Mouse (Mus musculus): ENCODE measurements at regions not wholly inside any gene's neighbourhood (a gene's known extent, or its start where the extent isn't known, plus 50 kb on each side); places are given as distances from the start of the nearest gene placed in this dataset.

GRCm38 (mm10) chr5:111944972-111945285, 211.2 kb downstream of the Gm26897 start:
- DNase-seq (ENCODE audit: low read depth, low spot score), result no peak

DNA sequence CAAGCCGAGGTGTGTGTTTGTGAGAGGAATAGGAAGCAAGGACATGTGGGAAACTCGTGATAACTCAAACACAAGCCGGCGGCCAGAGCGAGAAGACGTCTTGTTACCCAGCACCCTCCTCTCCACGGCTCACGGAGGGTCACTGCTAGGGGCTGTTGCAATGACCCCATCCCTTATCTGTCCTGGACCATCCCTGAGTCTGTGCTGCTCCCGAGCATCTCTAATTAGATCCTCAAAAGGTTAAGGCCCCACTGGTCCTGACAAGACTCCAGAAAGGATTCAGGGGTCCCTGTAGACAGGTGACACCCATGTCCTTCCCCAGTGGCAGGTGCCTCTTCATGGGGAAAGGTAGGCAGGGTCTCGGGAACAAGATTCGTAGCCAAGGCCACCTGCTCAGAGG, 212.6 kb downstream of the Gm26897 start:
- DNase-seq (ENCODE audit: low read depth, low spot score), result no peak

DNA sequence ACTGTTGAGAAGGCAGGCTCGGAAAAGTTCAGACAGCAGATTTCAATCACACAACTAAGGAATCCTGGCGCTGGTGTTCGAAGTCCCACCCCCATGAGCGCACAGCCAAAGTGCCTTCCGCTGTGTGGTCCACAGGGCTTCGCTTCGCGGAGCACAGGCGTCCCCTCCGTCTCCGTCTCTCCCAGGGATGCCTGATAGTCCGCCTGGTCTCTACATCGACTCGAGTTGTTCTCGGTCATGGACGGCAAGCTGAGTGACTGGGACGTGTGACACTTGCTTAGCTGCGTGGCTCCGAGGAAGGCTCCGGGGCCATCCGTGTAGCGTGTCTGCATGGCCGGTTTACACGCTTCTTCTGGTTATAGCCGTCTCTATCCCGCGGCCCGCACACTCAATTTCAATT, 224.0 kb downstream of the Gm26897 start:
- DNase-seq (ENCODE audit: low read depth, low spot score), result no peak

GRCm38 (mm10) chr5:111958226-111958625, 224.5 kb downstream of the Gm26897 start:
- DNase-seq (ENCODE audit: low read depth, low spot score), result peak; percentile 8

DNA sequence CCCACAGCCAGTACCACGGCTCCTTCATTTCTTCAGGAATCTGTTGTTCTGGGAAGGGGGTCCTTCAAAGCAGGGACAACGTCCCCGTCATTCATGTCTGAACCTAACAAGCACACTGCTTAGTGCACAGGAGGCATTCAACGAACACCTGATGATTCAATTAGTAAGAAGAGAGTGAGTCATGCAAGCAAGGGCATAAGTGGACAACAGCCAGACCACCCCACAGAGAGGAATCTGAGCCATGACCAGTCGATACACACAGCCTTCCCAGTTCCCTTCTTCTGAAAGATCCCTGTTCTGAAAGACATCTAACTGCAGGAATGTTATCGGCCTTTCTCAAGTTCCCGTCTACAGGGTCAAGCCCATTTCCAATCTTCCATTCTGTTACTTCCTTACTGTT, 231.6 kb downstream of the Gm26897 start:
- DNase-seq (ENCODE audit: low read depth, low spot score), result no peak

- DNase-seq (ENCODE audit: low read depth, low spot score), result no peak
Observed at GRCm38 (mm10) chr5:111968121-111968520, 234.4 kb downstream of the Gm26897 start.

- DNase-seq (ENCODE audit: low read depth, low spot score), result no peak
Observed at GRCm38 (mm10) chr5:111968701-111969100, 235.0 kb downstream of the Gm26897 start.

- DNase-seq (ENCODE audit: low read depth, low spot score), result no peak
Observed at GRCm38 (mm10) chr5:111971193-111971592, 237.5 kb downstream of the Gm26897 start.

GRCm38 (mm10) chr5:111971952-111972351, 238.2 kb downstream of the Gm26897 start:
- no peak for DNase-seq (ENCODE audit: low read depth, low spot score)

GRCm38 (mm10) chr5:111975686-111976085, 242.0 kb downstream of the Gm26897 start:
- no peak for DNase-seq (ENCODE audit: low read depth, low spot score)

DNA sequence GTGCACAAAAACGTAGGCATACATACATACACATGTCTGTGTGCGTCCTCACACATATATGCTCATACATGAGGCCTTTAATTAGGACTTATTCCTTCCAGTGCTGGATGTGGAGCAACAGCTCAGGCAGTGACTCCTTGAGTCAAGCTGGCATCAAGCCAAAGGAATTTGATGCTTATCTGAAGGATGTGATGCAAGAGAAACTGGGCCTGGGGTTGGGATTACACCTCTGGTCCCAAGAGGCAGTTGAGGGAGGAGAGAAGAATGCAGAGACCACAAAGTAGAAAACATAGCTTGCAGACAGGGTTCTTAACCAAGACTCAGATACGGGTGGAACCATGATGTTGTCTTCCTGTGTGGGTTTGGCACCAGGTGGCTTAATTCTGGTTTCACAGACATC, 245.9 kb downstream of the Gm26897 start:
- no peak for DNase-seq (ENCODE audit: low read depth, low spot score)

GRCm38 (mm10) chr5:111982106-111982505, 248.4 kb downstream of the Gm26897 start:
- DNase-seq (ENCODE audit: low read depth, low spot score), result no peak

- no peak for DNase-seq (ENCODE audit: low read depth, low spot score)
Observed at GRCm38 (mm10) chr5:111985997-111986396, 252.3 kb downstream of the Gm26897 start.

DNA sequence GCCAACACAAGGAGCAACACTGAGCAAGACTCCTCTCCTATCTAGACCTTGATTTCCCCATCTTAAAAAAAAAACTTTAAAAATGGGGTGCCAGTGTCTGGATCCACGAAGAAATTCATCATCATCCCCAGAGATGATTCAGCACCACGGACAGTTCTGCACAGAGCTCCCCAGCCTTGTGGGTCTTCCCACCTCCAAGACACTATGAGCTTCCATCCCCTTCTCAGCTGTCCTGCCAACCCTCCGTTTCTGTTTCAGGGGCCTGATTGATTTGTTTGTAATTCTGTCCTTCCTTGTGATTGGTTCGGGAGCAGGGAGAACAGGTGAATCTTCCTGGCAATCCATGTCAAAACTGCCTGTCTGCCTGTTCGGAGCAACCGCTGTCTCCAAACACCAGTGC, 253.3 kb downstream of the Gm26897 start:
- DNase-seq (ENCODE audit: low read depth, low spot score), result no peak

DNA sequence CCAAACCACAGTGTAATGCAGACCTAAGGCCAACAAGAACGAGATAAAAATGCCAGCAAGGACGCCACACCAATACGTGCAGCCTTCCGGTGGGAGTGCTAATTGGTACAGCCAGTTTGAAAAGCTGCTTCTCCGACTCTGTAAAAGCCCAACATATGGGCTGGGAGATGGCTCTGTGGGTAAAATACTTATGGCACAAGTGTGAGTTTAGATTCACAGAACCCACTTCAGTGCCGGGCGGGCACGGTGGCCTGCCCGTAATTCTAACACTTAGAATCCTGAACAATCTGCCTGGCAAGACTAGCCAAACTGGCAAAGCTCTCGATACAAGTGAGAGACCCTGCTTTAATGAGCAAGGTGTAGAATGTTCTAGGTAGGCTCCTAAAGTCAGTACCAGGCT, 258.1 kb downstream of the Gm26897 start:
- no peak for DNase-seq (ENCODE audit: low read depth, low spot score)

GRCm38 (mm10) chr5:111993221-111993620, 259.1 kb downstream of the Cryba4 start:
- DNase-seq (ENCODE audit: low read depth, low spot score), result no peak

DNA sequence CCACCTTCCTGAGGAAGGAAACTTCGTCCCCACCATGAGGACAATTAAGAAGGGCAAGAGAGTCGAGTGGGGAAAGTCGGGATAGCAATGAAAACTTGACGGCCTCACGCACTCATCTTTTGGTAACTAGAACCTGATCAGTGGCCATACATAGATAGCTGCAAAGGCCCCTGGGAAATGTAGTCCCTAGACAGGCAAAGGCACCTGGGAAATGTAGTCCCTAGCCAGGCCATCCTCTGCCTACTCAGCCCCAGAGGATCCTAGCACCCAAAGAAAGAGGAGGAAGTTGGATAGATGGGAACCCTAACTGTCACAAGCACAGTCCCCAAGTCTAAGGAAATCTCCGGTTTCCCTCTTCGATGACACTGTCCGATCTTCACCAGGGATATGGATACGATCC, 258.4 kb downstream of the Cryba4 start:
- DNase-seq (ENCODE audit: low read depth, low spot score), result no peak

DNA sequence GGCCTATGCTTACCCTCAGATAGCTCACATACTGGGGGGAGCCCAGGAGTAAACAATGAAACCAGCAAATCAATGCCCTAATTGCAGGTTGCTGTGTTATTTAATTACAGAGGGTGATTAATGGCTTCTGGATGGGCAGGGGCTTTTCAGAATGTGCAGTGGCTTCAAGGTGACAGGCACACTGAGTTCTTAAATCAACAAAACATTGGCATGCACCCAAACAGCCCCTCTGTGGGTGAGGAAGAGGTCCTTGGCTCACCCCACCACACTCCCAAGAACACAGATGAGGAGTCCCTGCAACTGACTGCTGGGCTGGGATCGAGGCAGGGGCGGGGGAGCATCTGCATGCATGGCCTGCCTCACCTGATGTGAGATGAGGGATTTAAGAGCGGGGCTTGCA, 255.5 kb downstream of the Cryba4 start:
- DNase-seq (ENCODE audit: low read depth, low spot score), result no peak

DNA sequence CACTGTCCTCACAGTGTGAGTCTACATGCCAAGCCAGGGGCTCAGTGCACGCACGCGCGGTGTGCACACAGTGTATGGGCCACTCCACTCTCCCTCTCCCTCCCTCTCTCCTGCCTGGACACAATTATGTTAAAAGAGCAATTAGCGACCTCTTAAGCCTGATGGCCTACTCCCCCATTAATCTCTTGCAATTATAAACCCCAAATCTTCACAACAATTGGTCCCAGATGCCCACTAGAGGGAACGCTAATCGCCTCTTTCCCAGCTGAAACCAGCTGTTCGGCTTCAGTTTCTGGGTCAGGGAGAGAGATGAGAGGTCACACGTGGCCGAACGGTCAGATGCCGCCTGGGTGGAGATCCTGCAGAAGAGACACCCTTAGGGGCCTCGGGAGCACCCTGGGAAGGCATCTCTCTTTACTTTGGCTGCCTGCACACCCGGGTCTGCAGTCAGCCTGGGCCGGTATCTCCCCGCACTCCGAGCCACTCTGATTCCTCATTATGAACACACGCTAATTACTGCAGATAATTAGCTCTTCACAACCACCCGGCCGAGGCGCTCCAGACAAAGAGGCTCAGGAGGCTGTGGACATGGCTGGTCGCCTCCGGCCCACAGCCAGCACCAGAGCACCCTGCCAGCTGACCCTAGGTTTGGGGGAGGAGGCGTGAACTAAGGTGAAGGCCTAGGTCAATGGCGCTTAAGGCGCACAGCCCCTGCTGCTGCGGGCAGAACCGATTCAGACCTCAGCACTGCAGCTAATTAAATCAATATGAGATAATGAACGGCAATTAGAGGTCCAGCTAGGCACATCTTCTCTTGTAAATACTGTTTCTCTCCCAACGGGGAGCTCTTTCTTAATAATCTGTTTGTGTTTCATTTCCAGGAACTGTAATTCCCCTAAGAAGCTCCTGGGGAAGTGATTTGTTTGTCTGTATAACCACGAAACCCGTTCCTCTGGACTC, 250.3 kb downstream of the Cryba4 start:
- DNase-seq (ENCODE audit: low read depth, low spot score), result peak; percentile 43

- DNase-seq (ENCODE audit: low read depth, low spot score), result no peak
Observed at GRCm38 (mm10) chr5:112002856-112003660, 249.3 kb downstream of the Cryba4 start.

GRCm38 (mm10) chr5:112004041-112004440, 248.3 kb downstream of the Cryba4 start:
- no peak for DNase-seq (ENCODE audit: low read depth, low spot score)

DNA sequence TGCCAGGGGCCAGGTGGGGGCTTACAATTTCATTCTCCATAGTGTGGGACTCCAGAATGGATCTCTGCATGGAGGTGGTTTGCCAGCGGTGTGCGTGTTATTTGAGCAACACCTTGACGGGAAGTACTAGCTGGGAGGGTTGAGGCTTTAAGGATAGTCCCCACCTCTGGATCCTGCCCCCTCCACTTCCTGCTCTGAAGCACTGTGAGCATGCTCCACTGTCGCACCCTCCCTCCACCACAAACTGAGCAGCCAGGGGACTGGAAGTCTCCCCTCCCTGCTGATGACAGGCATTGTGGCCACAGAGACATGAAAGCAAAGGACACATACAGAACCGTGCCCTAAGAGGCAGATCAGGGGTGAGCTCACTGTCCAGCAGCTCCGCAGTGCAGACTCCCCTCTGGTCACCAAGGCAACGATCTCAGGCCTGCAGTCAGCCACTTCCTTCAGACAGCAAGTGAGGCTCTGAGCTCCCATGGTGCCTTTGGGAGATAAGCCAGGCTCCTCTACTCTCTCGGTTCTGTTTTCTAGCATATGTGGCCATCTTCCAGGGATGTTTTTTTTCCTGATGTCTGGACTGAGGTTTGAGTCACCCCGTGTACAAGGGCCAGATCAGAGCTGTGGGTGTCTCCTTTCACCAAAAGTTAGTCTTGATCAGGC, 239.7 kb downstream of the Cryba4 start:
- no peak for DNase-seq (ENCODE audit: low read depth, low spot score)
